Comparison of ENCODE assay signal across 18 mouse cellular contexts in genomic region chr9:60129235-60129991, GRCm38 (mm10).
DNase-seq lines count a peak whose midpoint lies in the region; ATAC-seq lines count a peak whose summit lies in the region.
"Had no signal": no experiment of that assay in that cellular context is flagged by ENCODE, and none has a peak within 500 bp of the region (broad histone marks: within the 10 kb centered on the region; RNA-seq: fewer than 3 reads in every experiment).

No protein-coding gene starts in this region.

- no peaks in the 10 kb centered on the region for H3K27me3 ChIP-seq in midbrain, embryonic 11.5 days (ENCODE audit: control insufficient read depth, insufficient read depth, low read length)
- no peaks in the 10 kb centered on the region for H3K27me3 ChIP-seq in midbrain, embryonic 13.5 days
- H3K27me3 ChIP-seq: embryonic facial prominence, embryonic 12.5 days; forebrain, embryonic 13.5 days; forebrain, embryonic 15.5 days had no signal

- no peak overlapping the region for H3K4me2 ChIP-seq in midbrain, embryonic 11.5 days
- H3K4me2 ChIP-seq in midbrain, embryonic 13.5 days (replicated peaks), result no peak overlapping the region
- H3K4me2 ChIP-seq: embryonic facial prominence, embryonic 12.5 days; forebrain, embryonic 13.5 days; forebrain, embryonic 15.5 days had no signal

- H3K27ac ChIP-seq in midbrain, embryonic 11.5 days (ENCODE audit: low read depth, low read length), result no peak overlapping the region
- no peak overlapping the region for H3K27ac ChIP-seq in midbrain, embryonic 13.5 days
- H3K27ac ChIP-seq: embryonic facial prominence, embryonic 10.5 days; embryonic facial prominence, embryonic 12.5 days; forebrain, embryonic 13.5 days; forebrain, embryonic 15.5 days had no signal

- peak; percentile 62 for DNase-seq in heart, adult 11 months
- DNase-seq in heart, adult 18-20 months, result no peak
- DNase-seq in midbrain, embryonic 11.5 days (ENCODE audit: low spot score, missing footprints), result peak; percentile 53
- DNase-seq in telencephalon, adult 2 months (ENCODE audit: low read depth, low spot score), result peak; percentile 45
- DNase-seq in gastrocnemius, adult 8-10 months (ENCODE audit: low spot score in 2 of 2), result no peak
- DNase-seq: adrenal gland, adult 2 months; adrenal gland, postnatal 10 days; adrenal gland, postnatal 25 days; cerebellum, adult 11-12 months; cerebellum, adult 2 months; cerebellum, adult 9-10 months; cerebellum, postnatal 10 days; cerebellum, postnatal 25 days had no signal

- ATAC-seq in midbrain, embryonic 11.5 days (ENCODE audit: low FRiP score), result no peak
- ATAC-seq in midbrain, embryonic 13.5 days, result no peak
- ATAC-seq: forebrain, embryonic 13.5 days; forebrain, embryonic 15.5 days had no signal

- H3K9ac ChIP-seq in midbrain, embryonic 11.5 days (ENCODE audit: low read length), result no peak overlapping the region
- H3K9ac ChIP-seq in midbrain, embryonic 13.5 days (replicated peaks), result no peak overlapping the region
- H3K9ac ChIP-seq: embryonic facial prominence, embryonic 12.5 days; forebrain, embryonic 13.5 days; forebrain, embryonic 15.5 days had no signal

- no peaks in the 10 kb centered on the region for H3K36me3 ChIP-seq in midbrain, embryonic 11.5 days (ENCODE audit: control insufficient read depth, insufficient read depth, low read length)
- no peaks in the 10 kb centered on the region for H3K36me3 ChIP-seq in midbrain, embryonic 13.5 days
- H3K36me3 ChIP-seq: embryonic facial prominence, embryonic 10.5 days; embryonic facial prominence, embryonic 12.5 days; forebrain, embryonic 15.5 days had no signal

- H3K4me1 ChIP-seq in midbrain, embryonic 11.5 days (ENCODE audit: control insufficient read depth, insufficient read depth, low read length), result no peaks in the 10 kb centered on the region
- H3K4me1 ChIP-seq in midbrain, embryonic 13.5 days (replicated peaks), result peaks cover 18% of the 10 kb centered on the region

- 80% methylated on average over 6 of the region's 6 CpGs for WGBS in midbrain, embryonic 11.5 days
- 78% methylated on average over 6 of the region's 6 CpGs for WGBS in midbrain, embryonic 13.5 days

- H3K4me3 ChIP-seq in midbrain, embryonic 11.5 days (ENCODE audit: low read depth, low read length), result no peak overlapping the region
- H3K4me3 ChIP-seq in midbrain, embryonic 13.5 days (replicated peaks), result no peak overlapping the region
- H3K4me3 ChIP-seq: embryonic facial prominence, embryonic 10.5 days; embryonic facial prominence, embryonic 12.5 days; forebrain, embryonic 13.5 days; forebrain, embryonic 15.5 days had no signal

- no peaks in the 10 kb centered on the region for H3K9me3 ChIP-seq in midbrain, embryonic 11.5 days (ENCODE audit: control insufficient read depth, low read length)
- H3K9me3 ChIP-seq in midbrain, embryonic 13.5 days, result no peaks in the 10 kb centered on the region
- H3K9me3 ChIP-seq: embryonic facial prominence, embryonic 10.5 days; embryonic facial prominence, embryonic 12.5 days; forebrain, embryonic 13.5 days; forebrain, embryonic 15.5 days had no signal

Comparison
In these comparisons a context has a peak if more than half of its experiments do, and no peak if none do; other contexts are left out.
1. DNase-seq: peak in heart, adult 11 months (single experiment), midbrain, embryonic 11.5 days (single experiment) and telencephalon, adult 2 months (single experiment); none in heart, adult 18-20 months (0 of 2) and gastrocnemius, adult 8-10 months (0 of 2).